Mouse (Mus musculus) adrenal gland, postnatal 25 days (tissue): ENCODE measurements around the gene Aco1. TPM values are rescaled to one million over a fixed set of nuclear protein-coding genes. Genes with fewer than 3 reads are reported as not detected.

Experiments used
- DNase-seq: peaks from one replicate; pipeline ENCODE4 v3.0.0; 2021; ENCODE audit warnings: mixed read lengths
- total RNA-seq: library from RNA; stranded (reverse); gene quantifications from 2 replicates; pipeline ENCODE4 v1.2.3, GENCODE M21; 2021

Aco1 gene
- total RNA-seq, 1 experiment from 2014 or later: 187 TPM

DNA sequence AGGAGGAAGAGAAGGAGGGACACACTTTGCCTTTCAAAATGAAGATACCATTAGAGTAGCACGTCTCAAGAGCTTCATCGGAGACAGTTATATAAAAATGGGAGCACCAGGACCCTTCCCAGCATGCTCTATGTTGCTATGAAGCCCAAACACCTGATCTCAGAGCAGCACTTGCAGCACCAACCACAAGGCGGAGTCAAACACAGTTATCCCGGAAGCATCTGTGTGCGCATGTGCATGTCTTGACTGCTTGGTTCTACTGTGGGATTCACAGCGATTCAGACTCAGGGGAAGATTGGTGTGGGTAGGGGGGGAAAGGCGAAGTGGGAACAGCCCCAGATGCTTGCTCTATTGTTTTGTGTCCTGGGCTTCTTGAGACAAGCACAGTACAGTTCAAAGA lies 75.5 kb downstream of the Aco1 start:
- no peak for DNase-seq

- DNase-seq: no peak
These were observed 77.6 kb downstream of the Aco1 start for GRCm38 (mm10) chr4:40220437-40220836.

DNA sequence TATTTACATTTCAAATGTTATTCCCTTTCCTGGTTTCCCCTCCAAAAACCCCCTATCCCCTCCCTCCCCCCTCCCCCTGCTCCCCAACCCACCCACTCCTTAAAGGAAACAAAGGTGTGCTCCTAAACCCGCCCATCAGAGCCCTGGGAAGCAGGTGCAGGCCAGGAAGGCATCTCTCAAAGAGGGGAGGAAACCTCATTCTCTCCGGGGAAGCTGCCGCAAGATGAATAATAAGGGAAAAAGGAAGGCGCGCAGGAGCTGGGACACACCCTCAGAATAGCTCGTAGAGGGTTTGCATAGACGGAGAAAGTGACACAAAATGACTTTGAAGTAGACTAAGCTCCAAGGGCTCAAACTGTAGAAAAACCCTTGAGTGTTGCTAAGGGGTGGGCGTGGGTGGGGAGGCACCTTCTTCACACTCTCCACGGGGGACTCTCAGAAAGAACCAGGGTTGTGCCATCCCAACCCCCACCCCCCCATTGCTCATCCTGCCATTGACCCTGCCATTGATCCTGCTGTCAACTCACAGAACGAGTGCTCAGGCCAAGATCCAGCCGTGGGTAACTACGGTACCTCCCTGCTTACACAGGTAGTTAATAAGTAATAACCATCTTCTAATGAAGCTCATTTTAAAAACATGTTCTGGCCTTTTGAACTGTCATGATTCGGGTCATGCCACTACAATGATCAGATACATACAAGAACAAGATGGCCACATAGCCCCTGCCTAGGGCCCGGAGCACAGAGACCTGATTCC lies 78.3 kb downstream of the Aco1 start:
- DNase-seq: no peak

- no peak for DNase-seq
These were observed 79.2 kb downstream of the Aco1 start for GRCm38 (mm10) chr4:40221876-40222585.

DNA sequence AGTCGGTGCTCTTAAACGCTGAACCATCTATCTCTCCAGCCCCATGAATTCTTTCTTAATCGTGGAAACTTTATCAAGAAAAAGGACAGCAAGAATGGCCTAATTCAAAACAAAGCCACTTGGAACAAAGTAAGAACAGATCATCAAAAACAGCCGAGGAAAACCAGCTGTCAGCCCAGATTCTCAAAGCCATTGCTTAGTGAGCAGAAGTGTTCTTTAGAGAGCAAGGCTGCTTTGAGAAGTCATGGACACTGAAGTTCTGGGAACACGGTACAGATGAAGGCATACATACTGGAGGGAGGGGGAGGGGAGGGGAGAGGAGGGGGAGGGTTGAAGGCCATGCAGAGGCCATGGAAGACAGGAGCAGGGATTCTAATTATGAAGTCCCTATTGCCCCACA lies 83.2 kb downstream of the Aco1 start:
- no peak for DNase-seq

DNA sequence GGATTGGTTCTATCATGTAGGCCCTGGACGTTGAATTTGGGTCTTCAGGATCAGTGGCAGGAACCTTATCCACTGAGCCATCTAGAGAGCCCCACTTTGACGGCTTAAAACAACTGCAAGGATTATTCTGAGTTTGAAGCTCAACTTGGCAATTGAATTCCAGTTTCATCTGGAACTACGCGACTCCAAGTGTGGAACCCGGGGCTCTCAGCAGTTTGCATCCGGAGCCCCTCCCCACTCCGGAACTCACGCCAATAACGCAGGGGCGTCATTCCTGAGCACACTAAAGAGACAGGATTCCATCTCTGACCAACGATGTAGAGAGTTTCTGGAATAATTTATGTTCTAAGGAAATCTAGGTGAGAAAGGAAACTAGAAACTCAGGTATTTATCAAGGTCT lies 84.2 kb downstream of the Aco1 start:
- DNase-seq: no peak

GRCm38 (mm10) chr4:40227886-40228285 lies 85.0 kb downstream of the Aco1 start:
- DNase-seq: no peak

DNA sequence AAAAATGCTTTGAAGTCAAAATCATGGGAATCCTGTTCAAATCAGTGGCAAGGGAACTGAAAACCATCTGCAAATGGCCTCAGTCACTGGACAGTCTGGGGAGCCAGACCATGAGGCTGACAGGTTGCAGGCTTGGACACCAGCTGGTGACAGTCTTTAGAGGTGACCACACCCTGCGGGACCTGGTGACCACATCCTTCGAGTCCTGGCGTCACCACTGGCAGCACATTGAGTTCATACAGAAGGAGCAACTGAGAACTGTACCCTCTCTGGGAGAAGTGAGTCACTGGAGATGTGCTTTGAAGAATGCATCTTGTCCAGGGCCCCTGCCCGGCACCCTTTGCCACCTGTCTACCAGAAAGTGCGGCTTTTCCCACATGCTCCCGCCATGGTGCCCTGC lies 86.8 kb downstream of the Aco1 start:
- no peak for DNase-seq

DNA sequence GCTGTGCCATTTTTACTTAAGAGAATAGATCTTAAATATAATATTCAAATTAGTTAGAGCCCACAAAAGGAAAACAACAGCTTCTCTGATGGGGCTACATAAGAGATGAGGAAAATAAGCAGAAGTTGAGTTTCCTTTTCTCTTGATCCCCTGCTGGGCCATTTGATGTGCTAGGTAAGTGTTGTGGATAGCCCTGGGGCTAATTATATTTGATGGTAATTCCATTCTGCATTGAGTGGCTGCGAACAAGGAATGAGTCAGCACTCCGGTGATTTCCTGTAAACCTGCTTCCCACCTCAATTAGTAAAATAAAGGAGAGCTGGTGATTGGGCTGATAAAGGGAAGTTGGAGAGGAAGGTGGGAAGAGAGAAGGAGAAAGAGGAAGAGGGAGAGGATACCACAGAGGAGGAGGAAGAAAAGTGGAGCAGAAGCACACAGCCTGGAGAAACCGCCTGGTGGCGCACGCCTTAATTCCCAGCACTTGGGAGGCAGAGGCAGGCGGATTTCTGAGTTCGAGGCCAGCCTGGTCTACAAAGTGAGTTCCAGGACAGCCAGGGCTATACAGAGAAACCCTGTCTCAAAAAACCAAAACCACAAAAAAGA lies 90.3 kb downstream of the Aco1 start:
- DNase-seq: no peak

- DNase-seq: no peak
These were observed 91.4 kb downstream of the Aco1 start for GRCm38 (mm10) chr4:40234256-40234655.

DNA sequence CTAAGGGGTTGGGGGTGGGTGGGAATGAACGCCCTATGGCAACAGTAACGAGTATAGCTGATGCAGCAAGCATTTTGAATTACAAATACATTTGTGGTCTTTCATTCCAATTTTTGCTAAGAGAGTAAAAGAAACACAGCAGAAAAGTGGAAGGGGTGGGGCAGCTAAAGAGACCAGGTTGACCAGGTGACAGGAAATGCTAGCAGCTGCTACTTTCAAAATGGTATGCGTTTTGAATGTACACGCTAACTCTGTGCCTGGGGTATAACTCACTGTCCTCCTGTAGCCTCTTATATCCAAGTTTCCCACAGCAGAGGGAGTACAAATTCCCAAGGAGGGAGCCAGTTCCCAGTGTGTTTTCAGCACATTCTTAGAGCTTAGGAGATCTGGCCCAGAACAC lies 93.9 kb downstream of the Aco1 start:
- DNase-seq: no peak

DNA sequence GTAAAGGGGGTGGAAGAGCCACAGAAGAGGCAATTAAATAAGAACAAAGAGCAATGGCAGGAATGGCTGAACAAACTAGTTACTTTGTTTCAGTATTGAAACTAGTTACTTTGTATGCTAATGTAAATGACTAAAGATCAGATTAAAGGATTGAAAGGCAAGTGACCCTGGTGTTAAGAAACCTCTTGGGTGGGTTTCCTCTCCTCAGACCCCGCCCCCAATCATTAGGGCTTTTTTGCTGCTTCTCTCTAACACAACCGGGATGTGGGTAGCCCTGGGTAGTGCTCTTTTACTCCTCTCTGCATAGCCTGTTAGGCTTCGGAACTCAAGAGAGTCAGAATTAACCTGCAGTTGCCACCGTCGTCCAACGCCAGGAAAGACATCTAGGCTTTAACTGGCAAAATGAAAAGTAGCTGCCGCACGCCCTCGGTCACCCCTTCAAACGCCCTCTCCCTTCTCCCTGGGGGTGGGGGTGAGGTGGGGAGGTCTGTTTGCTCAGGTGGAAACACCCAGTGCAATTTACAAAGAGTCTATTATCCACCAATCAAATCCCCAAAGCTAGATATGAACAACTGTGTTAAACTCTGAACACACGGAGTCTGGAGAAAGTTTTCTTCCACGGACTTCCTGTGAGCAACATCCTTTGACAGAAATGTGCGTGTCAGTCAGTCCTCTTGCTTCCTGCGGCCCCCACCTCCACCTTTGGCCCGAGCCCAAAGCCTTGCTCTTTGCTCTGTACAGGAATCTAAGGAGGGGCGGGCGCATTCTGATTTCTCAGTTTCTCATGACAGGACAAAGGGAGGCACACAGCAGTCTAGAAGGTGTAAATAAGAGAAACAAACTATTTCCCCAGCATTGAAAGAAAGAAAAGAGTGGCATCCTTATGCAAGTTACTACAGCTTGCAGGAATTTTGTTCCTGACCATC lies 95.9 kb downstream of the Aco1 start:
- peak; percentile 72 for DNase-seq

- peak; percentile 35 for DNase-seq
These were observed 96.8 kb downstream of the Aco1 start, which contains the start of gene Ddx58 for GRCm38 (mm10) chr4:40239409-40240271. Ddx58 (minus strand) TSS chr4:40239828.

GRCm38 (mm10) chr4:40240272-40240744 lies 97.4 kb downstream of the Aco1 start:
- no peak for DNase-seq

DNA sequence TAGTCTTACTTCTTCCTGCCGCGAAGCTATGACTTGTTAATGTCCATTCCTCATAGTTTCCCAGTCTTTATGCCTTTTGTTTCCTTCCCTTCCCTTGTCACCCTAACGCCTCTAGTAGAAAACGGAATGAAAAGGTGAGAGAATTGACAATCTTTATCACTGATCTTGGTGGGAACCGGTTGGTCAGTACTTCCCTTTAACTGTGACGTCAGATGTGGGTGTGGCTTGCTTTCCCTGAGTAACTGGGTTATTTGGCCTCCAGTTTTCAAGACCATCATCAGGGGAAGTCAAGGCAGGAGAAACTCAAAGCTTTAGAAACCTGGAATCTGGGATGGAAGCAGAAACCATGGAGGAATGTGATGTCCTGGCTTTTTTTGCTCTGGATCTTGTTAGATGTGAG lies 99.0 kb downstream of the Aco1 start:
- DNase-seq: no peak

DNA sequence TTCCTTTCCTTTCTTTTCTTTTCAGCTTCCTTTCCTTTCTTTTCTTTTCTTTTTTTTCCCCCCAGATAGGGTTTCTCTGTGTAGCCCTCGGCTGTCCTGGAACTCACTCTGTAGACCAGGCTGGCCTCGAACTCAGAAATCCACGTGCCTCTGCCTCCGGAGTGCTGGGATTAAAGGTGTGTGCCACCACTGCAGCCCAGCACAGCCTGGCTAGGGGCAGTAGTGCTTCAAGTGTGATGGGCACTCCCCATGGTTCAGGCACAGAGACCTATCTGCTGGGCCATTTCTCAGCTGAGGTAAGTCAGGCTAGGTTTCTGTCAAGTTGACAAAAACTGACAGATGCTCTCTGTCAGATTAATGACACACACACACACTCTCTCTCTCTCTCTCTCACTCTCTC lies 100.1 kb downstream of the Aco1 start:
- no peak for DNase-seq

DNA sequence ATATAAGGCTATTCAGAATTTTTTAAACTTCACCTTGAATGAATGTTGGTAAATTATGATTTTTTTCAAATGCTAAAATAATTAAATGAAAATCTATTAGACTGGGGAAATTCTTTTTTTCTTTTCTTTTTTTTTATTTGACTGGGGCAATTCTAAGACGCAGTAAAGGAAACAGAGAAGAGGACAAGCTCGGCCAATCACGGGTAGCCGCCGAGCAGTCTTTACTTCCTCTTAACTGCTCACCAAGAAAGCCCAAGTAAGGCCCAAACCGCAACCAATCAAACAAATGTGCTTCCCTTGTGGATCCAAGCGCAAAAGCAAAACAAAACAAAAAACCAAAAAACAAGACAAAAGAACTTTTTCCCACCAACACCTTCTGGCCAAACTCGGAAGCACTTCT lies 101.2 kb downstream of the Aco1 start:
- DNase-seq: no peak
